Mouse (Mus musculus) brain, embryonic 14.5 days (tissue): ENCODE results near the gene Usp7.

Experiments used
- CTCF ChIP-seq: fragments of 200-500 bp; IDR thresholded peaks from 2 replicates; pipeline ENCODE4 v1.5.1; 2012; ENCODE audit warnings: inconsistent platforms, mild to moderate bottlenecking, moderate library complexity, borderline replicate concordance; ENCODE audit not compliant: insufficient read depth, insufficient read length; ENCODE audit errors: extremely low read depth
- POLR2A ChIP-seq: fragments of 200-500 bp; IDR thresholded peaks from 2 replicates; pipeline ENCODE4 v1.6.1; 2012; ENCODE audit warnings: mild to moderate bottlenecking, inconsistent platforms, borderline replicate concordance; ENCODE audit not compliant: poor library complexity, insufficient read depth, insufficient read length, severe bottlenecking; ENCODE audit errors: extremely low read depth

- TF ChIP-seq CTCF (no peak), POLR2A (no peak)
Observed at GRCm38 (mm10) chr16:8758193-8758592, 33.9 kb downstream of the Usp7 start.
